Mouse (Mus musculus): ENCODE measurements around the gene Npas2.

Npas2 gene

DNA sequence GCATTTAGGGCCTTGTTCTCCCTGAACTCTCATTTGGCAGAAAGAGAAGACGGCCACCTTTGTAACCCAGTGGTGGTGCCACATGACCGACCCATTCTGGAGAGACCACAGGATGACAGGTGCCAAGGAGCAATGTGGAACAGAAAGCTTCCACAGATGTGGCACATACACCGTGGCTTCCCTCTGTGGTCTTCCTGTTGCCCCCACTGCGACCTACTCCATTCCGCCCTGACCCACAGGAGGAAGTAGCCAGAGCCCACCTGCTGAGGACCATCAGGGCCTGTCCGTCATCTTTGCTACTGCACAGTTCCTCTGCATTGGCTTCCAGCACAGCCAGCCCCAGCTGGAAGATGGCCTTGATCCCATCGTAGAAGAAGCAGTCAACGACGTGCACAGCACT is 187.5 kb downstream of the Npas2 start:
- DNase-seq = no peak

DNA sequence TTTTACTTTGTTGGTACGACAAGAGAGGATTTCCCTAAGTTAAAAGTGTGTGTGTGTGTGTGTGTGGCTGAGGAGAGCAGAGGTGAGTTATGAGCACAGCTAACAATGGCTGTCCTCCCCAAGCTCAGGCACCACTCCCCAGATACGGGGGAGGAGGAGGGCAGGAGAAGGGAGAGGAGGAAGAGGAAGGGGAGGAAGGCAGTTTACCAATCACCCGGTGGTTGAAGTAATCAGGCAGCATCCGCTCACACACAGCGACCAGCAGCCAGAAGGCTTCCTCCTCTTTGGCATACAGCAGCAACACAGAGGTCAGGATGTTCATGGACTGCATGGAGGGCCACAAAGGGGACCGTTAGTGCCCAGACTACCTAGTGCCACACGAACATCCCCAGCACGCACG is 191.4 kb downstream of the Npas2 start:
- DNase-seq = no peak

DNA sequence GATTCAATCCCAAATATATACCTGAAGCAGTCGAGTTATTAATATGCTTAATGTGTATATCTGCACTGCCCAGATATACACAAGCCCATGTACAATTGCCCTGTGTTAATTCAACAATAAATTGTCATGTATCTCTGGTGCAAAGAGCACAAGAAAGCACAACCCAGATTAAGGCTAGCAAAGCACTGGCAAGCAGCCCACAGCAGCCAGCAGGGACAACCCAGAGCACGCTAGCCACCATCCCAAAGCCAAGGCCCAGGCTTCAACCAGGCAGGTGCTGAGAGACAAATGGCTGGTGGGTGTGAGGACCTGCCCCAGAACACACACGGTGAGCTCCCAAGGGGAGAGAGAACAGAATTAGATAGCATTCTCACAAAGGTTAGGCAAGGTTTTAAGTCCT is 192.9 kb downstream of the Npas2 start:
- no peak for DNase-seq

DNA sequence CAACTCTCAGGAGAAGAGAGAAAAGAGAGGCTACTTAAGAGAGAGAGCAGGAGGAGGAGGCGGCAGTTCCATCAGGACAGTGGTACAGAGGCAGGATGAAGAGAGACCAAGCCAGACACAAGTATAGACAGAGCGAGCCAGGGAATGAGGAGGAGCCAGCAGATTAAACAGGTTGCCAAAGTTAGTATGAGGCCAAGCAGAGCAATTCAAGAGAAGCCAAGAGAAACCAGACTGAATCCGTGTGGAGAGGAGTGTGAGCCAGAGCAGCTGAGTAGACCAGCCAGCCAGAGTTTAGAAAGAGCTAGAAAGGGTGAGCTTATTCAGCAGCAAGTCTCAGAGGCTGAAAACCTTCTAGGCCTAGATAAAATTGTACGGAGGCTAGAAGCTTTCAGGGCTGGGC is 194.0 kb downstream of the Npas2 start:
- no peak for DNase-seq

DNA sequence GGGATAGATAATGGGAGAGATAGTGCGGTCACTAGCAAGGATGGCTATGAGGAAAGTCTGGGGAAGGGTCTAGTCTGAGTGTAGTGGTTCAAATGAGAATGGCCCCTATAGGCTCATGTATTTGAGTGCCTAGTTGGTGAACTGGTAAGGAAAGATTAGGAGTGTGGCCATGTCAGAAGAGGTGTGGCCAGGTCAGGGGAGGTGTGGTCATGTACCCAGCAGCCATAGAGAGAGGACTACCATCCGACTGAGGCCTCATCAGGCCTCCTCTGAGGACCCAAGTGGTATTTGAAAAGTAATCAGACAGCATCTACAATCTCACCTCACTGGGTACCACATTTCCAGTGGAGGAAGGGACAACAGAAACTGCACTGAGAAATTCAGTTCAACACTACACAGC is 194.6 kb downstream of the Npas2 start:
- no peak for DNase-seq

DNA sequence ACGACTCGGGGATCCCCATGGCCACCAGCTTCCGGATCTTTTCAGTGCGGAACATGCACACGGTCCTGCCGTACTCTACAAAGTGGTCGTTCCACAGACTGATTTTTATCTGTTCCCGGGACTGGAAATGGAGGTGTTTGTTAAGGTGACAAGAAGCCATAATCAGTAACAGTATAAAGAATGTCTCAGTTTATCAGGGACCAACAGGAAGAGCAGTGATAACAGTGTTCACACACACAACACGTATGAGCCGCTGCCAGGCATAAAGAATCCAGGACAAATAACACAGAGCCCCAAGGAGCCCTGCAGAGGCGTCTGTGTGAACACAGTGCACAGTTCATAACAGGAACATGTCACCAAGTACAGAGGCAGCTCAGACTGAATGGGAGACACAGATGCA is 195.8 kb downstream of the Npas2 start:
- no peak for DNase-seq

DNA sequence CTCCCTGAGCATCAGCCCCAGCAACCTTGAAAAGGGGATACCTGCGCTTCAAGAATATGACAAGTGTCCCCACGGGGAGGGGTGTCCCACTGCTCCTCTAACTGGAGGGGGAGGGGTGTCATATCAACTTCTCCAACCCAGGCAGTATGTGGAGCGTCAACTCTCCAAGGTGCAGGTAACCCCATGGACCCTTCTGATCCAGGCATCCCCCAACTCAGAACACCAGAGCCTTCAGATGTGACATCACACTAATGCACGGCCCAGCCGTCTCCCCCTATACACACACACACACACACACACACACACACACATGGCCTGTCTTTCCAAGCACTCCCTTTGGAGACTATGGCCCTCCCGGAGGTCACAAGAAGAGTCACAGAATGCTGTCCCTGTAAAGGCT is 198.1 kb downstream of the Npas2 start:
- DNase-seq = no peak

DNA sequence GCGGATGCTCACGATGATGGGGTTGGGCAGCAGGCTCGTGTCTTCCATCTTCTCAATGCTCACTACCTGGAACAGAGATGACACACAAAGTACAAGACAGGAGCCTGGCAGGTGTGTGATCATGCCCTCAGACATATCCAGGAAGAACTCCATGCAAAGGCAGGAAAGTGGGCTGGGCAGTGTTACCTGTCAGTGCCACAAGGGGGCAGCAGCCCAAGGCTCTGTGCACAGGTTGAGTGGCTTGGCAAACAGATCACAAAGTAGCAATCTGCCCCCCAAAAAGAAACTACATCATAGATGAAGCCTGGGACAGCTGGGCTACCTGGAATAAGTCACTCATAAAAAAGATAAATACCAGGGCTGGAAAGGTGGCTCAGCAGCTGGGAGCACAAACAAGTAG is 198.7 kb downstream of the Npas2 start:
- DNase-seq = peak; percentile 86

DNA sequence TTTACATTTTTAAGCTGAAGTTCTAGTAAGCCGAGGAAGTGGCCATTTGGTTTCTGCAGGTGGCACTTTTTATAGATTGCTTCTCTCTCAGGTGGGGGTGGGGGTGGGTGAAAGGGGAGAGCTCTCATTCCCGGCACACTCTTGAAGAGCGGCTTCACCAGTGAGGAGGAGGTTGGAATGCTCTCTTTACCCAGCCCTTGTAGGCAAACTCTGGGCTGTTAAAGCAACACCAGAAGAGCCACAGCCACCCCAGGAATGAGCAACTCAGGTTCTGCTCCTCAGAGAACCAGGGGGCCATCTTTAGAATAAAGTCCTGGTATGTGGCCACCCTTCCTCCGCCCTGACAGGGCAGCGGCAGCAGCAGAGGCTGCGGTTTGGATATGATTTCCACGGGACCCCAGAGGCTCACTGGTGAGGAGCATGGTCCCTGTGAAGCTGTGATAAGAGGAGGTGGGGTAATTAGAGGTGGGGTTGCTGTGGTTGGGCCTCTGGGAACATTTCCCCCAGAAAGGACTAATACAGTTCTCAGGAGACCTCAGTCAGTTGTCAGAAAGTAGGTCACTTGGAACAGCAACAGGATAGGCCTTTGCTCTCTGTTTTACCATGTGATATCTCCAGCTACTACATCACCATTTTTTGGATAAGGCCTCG is 199.8 kb downstream of the Npas2 start:
- DNase-seq = no peak

DNA sequence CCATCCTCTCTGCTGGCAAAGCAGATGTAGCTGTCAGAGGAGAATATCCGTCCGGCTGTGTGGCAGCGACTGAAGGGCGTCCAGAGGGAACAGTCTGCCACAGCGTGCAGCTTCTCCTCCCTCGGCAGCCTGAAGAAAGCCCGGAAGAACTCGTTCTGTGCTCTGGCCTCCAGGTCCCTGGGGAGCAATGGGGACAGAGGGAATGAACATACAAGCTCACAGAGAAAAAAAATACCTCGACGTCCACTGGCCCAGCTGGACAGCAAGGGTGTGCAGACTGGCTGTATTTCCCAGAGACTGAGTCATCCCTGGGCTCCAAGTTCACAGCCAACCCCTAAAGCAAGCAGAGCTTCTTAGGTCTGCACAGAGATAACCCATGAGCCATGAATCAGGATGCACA is 200.6 kb downstream of the Npas2 start:
- no peak for DNase-seq

DNA sequence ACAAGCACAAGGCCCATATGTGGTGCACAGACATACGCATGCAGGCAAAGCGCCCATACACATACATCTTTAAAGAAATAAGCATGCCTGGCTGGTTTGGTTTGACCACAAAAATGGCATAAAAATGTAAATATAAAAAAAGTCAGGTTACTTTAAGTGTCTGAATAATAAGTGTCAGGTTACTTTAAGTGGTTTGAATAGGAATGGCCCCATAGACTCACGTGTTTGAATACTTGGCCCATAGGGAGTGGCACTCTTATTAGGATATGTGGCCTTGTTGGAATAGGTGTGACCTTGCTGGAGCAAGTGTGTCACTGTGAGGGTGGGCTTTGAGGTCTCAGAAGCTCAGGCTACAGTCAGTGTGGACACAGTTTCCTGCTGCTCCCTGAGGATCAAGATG is 201.1 kb downstream of the Npas2 start:
- no peak for DNase-seq

DNA sequence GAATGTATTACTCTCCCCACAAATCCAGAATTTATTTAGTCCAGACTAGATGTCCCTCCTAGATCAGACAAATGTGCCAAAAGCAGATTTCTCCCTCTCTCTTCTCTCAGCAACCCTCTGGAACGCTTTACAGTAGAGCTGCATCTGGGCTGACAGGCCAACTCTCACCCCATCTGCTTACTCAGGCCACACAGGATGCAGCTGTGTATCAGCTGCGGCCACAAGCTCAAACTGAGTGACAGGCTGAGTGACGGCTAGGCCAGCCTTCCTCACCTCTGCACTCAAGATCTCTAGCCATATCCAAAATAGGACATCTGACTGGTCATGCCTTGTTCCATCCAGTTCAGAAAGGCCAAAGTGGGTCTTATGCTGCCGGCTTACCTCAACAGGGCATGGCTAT is 202.8 kb downstream of the Npas2 start:
- no peak for DNase-seq

DNA sequence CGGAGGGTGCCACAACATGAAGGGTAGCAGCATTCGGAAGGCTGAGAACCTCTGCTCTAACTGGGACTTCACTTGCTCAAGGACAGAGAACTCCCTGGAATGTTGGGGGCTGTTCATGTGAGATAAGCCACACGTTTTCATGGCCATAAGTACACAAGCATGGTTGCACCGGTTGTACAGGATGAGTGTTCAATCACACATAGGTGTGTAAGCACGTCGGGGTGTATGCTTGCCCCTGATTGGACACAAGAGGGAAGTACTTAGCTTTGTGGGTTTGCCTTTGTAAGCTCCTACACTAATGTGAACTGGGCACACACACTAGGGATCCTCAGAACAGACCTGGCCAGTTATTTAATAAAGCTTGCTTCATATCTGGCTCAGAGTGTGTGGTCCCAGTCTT is 204.8 kb downstream of the Npas2 start:
- DNase-seq = no peak

DNA sequence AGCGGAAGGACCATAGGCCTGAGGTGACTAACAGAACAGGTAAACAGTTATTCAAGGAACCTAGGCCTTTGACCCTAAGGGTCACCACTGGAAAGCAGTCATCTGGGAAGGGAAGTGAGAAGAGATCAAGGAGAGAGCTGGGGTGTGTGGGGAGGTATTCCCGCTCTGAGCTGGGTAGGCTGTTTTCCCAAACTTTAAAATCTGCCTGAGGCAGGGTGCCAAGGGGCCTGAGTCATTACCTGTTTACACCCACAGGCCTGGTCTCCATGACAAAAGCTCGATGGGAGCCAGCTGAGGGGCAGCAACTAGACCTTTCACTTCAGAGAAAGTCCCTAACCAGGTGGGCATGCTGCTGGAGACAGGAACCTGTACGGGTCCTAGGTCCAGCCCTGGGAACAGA is 205.7 kb downstream of the Npas2 start:
- DNase-seq = no peak

DNA sequence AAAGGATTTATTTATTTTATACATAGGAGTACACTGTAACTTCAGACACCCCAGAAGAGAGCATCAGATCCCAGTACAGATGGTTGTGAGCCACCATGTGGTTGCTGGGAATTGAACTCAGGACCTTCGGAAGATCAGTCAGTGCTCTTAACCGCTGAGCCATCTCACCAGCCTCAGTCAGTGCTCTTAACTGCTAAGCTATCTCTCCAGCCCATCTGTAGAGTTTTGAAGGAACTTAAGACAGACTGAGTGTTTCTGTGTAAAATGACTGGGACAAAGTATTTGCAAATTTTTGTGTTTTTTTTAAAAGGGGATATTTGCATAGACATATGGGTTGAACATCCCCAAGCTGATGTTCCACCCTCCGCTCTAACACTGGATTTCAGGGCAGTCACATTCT is 206.6 kb downstream of the Npas2 start:
- no peak for DNase-seq

DNA sequence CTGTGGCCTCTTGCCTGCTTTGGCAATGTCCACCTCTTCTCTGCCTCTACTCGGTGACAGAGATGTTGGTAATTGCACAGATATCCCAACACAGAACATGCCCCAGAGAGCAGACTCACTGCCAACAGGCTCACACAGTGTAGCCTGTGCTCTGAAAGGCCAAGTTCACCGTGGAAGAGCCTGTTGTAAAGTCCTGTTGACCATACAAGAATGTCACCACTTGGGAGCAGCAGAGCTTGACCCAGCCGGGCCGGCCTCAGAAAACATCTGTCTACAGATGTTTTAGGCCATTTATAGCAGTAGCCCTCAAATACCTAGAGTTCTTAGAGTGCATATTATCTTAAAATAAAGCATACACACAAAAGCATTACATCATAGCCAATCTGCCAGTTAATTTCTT is 213.6 kb downstream of the Npas2 start:
- no peak for DNase-seq

DNA sequence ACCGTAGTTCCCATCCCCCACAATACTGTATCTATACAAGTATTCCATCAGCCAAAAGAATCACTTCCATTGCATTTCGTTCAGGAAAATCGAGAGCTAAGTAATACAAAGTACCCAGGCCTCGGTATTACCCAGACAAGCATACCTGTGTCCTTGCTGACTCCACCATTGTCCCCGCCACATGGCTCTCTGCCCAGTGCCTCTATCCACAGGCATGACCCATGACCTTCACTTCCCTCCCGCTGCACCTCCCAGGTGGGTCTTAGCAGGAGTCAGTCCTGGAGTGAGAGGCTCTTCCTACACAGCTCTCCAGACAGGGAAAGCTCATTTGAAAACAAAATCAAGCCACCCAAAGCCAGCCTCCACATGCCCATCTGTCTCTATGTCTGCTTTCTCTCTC is 214.6 kb downstream of the Npas2 start:
- no peak for DNase-seq

DNA sequence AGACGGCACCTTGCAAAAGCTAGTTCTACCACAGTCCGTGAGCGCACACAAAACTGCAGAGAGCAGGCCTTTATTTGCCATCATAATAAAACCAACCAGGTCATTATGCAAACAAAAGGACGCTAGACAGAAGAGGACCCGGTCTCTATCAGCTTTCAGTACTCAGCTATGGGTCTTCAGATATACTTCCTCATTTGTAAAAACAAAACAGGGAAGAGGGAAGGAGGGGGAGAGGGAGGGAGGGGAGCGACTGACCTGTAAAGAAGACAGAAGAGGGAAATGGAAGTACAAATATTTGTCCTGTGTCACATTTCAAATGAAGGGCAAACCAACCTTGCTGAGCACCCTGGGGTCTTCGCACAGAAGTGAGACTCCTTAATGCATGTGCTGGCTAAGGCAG is 215.1 kb downstream of the Npas2 start:
- DNase-seq = no peak

DNA sequence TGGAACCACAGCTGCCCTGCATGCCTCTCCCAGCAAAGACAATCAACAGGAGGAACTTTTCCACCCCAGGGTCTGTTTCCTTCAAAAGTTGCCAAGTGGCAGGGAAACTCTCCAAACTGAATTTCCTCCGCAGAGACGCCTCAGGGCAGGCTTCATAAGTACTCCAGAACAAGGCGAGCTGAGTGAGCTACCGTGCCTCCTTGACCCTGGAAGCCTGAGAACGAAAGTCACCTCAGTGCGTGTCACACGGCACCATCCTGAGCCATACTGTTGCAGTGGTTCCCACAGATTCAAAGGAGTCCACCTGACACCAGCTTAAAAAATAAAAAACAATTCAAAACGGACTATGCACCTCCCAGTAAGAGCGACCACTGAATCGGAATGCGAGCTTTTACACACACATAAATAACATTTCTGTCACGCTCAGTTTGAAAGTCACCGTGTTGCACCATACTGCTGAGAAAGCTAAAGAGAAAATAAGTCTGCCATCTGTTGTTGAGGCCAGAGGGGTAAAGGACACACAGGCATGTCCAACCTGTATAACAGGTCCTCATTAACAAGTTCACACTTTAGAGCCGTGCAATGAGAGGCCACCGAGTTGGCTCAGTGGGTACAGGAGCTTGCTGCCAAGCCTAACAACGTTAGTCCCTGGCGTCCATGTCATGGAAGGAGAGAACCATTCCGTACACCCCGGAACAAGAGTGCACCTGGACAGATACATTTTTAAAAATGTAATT is 216.7 kb downstream of the Npas2 start:
- DNase-seq = no peak

All from cerebellum, adult 8-10 months (tissue).